Mouse (Mus musculus) liver, embryonic 14.5 days (tissue): ENCODE measurements around the gene Map7.

Source experiments
- CTCF ChIP-seq: IDR thresholded peaks from 2 replicates; pipeline ENCODE4 v1.5.1; 2016; ENCODE audit warnings: antibody characterized with exemption, low read depth, control low read depth
- EP300 ChIP-seq: IDR thresholded peaks from 2 replicates; pipeline ENCODE4 v1.6.1; 2016; ENCODE audit warnings: antibody characterized with exemption, low read depth

GRCm38 (mm10) chr10:20238281-20238680 is 90.0 kb downstream of the Map7 start:
- TF ChIP-seq CTCF (no peak), EP300 (no peak)
